Mouse (Mus musculus): ENCODE results near the gene Cobll1.

- no peak for TF ChIP-seq CTCF (IDR thresholded peaks at IDR 0.05; ENCODE audit: insufficient read depth, low read length)
- no peak for TF ChIP-seq POLR2A (IDR thresholded peaks at IDR 0.05; ENCODE audit: borderline replicate concordance, extremely low read depth, low read depth, low read length)
Measured at GRCm38 (mm10) chr2:65126141-65126783, 112.9 kb downstream of the Cobll1 start.

Measured in lung, adult 2 months (tissue).